Mouse (Mus musculus) E14TG2a.4 (cell line): ENCODE data around the gene Slc7a7.
A peak's percentile ranks its signal among the peaks of the same experiment; 100 is the strongest.

Source experiments
- CTCF ChIP-seq: conservative IDR thresholded peaks from 2 replicates; pipeline ENCODE4 v1.5.1; 2014; ENCODE audit warnings: low read length
- NANOG ChIP-seq: IDR thresholded peaks from 2 replicates; pipeline ENCODE4 v1.6.1; 2014; ENCODE audit warnings: borderline replicate concordance, low read length, mixed read lengths
- POU5F1 ChIP-seq: IDR thresholded peaks from 2 replicates; pipeline ENCODE4 v1.6.1; 2014; ENCODE audit warnings: low read length, borderline replicate concordance

GRCm38 (mm10) chr14:54423406-54423805 is 5.8 kb upstream of the Slc7a7 start:
- TF ChIP-seq CTCF (peak; percentile 71), POU5F1 (no peak), NANOG (no peak)
